Mouse (Mus musculus): ENCODE results near the gene 4632433K11Rik. TPM values are rescaled to one million over a fixed set of nuclear protein-coding genes. Genes with fewer than 3 reads are reported as not detected.
"Not testable (repeated sequence)": the region's sequence is repeated elsewhere in the genome, so short reads cannot be mapped to it uniquely, and the experiment has no call there.

Gene 4632433K11Rik
- polyA plus RNA-seq, 1 experiment from 2014 or later: not detected

DNA sequence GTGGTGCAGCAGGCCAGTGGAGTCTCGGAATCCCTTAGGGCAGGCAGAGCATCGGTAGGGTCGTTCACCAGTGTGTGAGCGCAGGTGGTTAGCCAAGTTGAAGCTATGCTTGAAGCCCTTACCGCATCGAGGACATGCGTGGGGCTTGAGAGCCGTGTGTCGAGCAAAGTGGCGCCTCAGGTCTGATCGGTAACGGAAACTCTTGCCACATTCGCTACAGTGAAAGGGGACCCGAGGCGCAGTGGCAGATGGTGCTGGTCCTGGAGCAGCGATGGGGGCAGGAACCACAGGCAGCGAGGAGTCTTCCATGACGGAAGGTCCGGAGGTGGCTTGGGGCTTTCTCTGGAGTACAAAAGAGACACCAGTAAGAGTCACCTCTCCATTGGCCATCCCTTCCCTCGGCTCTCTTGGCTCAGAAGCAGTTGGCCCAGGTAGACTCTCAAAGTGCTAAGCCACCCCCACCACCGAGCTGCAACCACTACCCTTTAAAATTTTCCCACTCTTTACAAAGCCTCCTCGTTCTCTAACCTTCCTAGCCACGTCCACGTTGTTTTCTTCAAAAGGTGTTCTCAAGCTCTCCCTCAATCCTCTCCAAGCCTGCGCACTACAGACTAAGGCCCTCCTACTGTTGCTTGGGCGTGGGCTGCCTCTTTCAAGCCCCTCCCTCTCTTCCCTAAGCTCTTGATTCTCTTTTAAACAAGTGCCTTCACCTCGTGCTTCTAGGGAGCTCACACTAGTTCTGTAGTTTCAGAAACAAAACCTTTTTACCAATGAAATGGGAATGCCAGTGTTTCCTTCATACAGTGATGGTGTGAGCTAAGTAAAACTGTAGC is 21.0 kb upstream of the 4632433K11Rik start:
- Histone ChIP-seq H3K9me3 (replicated peaks) (no peaks in the 10 kb centered on the region), H3K9ac (replicated peaks) (no peak overlapping the region), H3K4me1 (peaks cover 16% of the 10 kb centered on the region), H3K36me3 (peaks cover 48% of the 10 kb centered on the region), H3K4me2 (peak overlapping the region; percentile 69; the same call in 1 of the 2 replicates), H3K4me3 (replicated peaks) (no peak overlapping the region), H3K27ac (replicated peaks) (no peak overlapping the region), H3K27me3 (replicated peaks) (no peaks in the 10 kb centered on the region)
- WGBS: 94% methylated on average over 27 of the region's 27 CpGs
- ATAC-seq (ENCODE audit: low FRiP score): no peak

- Histone ChIP-seq H3K27me3 (replicated peaks) (no peaks in the 10 kb centered on the region), H3K27ac (replicated peaks) (peak within 1 kb of the TSS; percentile 99), H3K4me2 (peak within 1 kb of the TSS; percentile 69), H3K4me3 (replicated peaks) (peak within 1 kb of the TSS; percentile 72), H3K4me1 (peaks cover 19% of the 10 kb centered on the region), H3K9me3 (replicated peaks) (no peaks in the 10 kb centered on the region), H3K36me3 (peaks cover 32% of the 10 kb centered on the region), H3K9ac (replicated peaks) (peak within 1 kb of the TSS; percentile 79)
- peak; percentile 86 for ATAC-seq (ENCODE audit: low FRiP score)
- WGBS: under 1% methylated on average over 42 of the region's 42 CpGs
Measured at GRCm38 (mm10) chr7:5014251-5015117, 19.4 kb upstream of the 4632433K11Rik start, which contains the start of the genes Zfp524 and Fiz1. Gene Zfp524 (plus strand): TSS chr7:5014415. Gene Fiz1 (minus strand): TSS chr7:5014697.

DNA sequence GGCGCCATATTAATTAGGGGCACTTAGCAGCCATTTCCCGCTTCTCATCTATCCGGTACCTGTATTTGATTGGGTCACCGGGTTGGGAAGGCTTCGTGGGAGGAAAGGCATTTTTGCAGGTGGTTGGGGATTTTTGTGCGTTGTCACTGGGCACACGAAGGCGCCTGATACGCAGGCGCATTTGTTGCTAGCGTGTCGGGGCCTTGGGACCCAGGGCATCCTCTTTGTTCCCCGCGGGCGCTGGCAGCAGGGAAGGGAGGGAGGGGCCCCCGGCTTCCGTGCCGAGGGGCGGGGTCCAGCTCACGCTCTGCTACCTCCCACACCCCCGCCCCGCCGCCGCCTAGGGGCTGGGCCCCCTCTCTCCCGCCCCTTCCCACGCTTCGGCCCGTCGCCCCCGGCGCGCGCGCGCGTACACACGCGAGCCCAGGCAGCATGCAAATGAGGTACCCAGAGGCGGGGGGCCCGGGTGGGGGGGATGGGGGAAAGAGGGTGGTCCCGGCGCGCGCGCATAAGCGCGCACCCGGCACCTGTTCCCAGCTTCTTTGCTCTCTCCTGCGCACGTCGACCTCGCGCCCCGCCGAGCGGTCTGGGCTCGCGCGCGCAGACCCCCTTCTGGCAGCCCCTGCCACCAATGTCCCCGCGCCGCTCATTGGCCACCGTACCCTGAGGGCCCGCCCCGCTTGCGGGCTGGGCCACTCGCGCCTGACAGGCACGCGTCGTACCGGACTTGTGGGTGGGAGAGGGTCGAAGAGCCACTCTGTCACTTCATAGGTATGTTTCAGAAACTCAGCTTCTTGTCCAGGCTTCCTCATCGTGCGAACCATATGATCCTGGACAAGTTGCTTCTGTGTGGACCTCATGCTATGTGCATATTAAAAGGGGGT is 18.6 kb upstream of the 4632433K11Rik start, which contains the start of gene Gm44973:
Gm44973 (plus strand) TSS at position 379 of the 884 bp plus-strand sequence.
- H3K4me3 ChIP-seq (replicated peaks): peak within 1 kb of the TSS; percentile 72
- no peaks in the 10 kb centered on the region for H3K27me3 ChIP-seq (replicated peaks)
- no peaks in the 10 kb centered on the region for H3K9me3 ChIP-seq (replicated peaks)
- H3K4me2 ChIP-seq: peak within 1 kb of the TSS; percentile 69
- H3K4me1 ChIP-seq: peaks cover 21% of the 10 kb centered on the region
- H3K36me3 ChIP-seq: peaks cover 24% of the 10 kb centered on the region
- under 1% methylated on average over 63 of the region's 76 CpGs for WGBS
- peak within 1 kb of the TSS; percentile 79 for H3K9ac ChIP-seq (replicated peaks)
- peak; percentile 79 for ATAC-seq (ENCODE audit: low FRiP score)
- peak within 1 kb of the TSS; percentile 99 for H3K27ac ChIP-seq (replicated peaks)

DNA sequence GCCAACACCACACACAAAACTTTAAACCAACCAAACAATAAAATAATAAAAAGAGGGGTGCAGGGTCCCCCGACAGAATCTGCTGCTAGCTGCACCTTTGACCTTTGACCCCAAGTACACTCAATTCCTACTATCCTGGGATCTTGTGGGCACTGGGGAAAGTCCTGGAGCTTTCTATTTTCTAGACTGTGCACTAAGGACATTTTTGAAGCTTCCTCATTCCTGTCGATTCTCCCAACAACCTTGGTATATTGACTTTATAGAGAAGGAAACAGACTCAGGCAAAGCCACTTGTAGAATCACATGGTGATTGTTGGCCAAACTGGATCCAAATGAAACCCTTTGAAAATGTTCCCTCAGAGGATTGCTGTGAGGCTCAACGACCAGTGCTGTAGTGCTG is 17.9 kb upstream of the 4632433K11Rik start:
- H3K27me3 ChIP-seq (replicated peaks): no peaks in the 10 kb centered on the region
- H3K27ac ChIP-seq (replicated peaks): peak overlapping the region; percentile 99
- peak overlapping the region; percentile 64 for H3K9ac ChIP-seq (replicated peaks)

DNA sequence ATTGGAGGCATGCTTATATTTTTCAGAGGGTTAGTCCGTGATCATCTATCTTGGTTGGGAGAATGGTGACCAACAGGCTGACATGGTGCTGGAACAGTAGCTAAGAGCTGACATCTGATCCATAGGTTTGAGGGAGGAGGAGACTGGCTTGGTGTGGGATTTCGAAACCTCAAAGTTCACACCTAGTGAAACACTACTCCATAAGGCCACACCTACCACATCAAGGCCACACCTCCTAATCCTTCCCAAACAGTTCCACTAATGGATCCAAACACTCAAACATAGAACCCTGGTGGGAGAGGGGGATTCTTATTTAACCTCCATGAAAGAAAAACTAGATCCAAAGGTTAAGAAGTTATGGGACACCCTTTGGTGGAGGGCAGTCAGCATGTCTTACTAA is 17.0 kb upstream of the 4632433K11Rik start:
- H3K9me3 ChIP-seq (replicated peaks): no peaks in the 10 kb centered on the region
- H3K27me3 ChIP-seq (replicated peaks): no peaks in the 10 kb centered on the region
- H3K36me3 ChIP-seq: peaks cover 9% of the 10 kb centered on the region
- no peak overlapping the region for H3K4me3 ChIP-seq (replicated peaks)
- ATAC-seq (ENCODE audit: low FRiP score): no peak
- H3K27ac ChIP-seq (replicated peaks): no peak overlapping the region
- H3K4me2 ChIP-seq: no peak overlapping the region
- 100% methylated on average over 2 of the region's 2 CpGs for WGBS
- H3K9ac ChIP-seq (replicated peaks): no peak overlapping the region
- H3K4me1 ChIP-seq: peaks cover 33% of the 10 kb centered on the region

More for the DNA sequence above, 17.9 kb upstream of the 4632433K11Rik start:
- Histone ChIP-seq H3K4me3 (replicated peaks) (peak overlapping the region; percentile 72), H3K9me3 (replicated peaks) (no peaks in the 10 kb centered on the region), H3K4me1 (peaks cover 25% of the 10 kb centered on the region), H3K36me3 (peaks cover 17% of the 10 kb centered on the region), H3K4me2 (peak overlapping the region; percentile 69)
- 47% methylated on average over 3 of the region's 3 CpGs for WGBS
- ATAC-seq (ENCODE audit: low FRiP score): no peak

GRCm38 (mm10) chr7:5017352-5017751 is 16.6 kb upstream of the 4632433K11Rik start:
- WGBS: 93% methylated on average over 16 of the region's 16 CpGs
- no peak overlapping the region for H3K9ac ChIP-seq (replicated peaks)
- no peak overlapping the region for H3K27ac ChIP-seq (replicated peaks)
- no peaks in the 10 kb centered on the region for H3K27me3 ChIP-seq (replicated peaks)
- ATAC-seq (ENCODE audit: low FRiP score): no peak
- H3K4me2 ChIP-seq: no peak overlapping the region
- H3K36me3 ChIP-seq: peaks cover 8% of the 10 kb centered on the region
- H3K4me3 ChIP-seq (replicated peaks): no peak overlapping the region
- H3K4me1 ChIP-seq: peaks cover 37% of the 10 kb centered on the region
- no peaks in the 10 kb centered on the region for H3K9me3 ChIP-seq (replicated peaks)

- WGBS: 99% methylated on average over 21 of the region's 21 CpGs
- no peak overlapping the region for H3K4me3 ChIP-seq (replicated peaks)
- no peak overlapping the region for H3K27ac ChIP-seq (replicated peaks)
- no peaks in the 10 kb centered on the region for H3K27me3 ChIP-seq (replicated peaks)
- H3K4me1 ChIP-seq: peaks cover 43% of the 10 kb centered on the region
- H3K36me3 ChIP-seq: peaks cover 9% of the 10 kb centered on the region
- no peak overlapping the region for H3K4me2 ChIP-seq
- no peak overlapping the region for H3K9ac ChIP-seq (replicated peaks)
- no peak for ATAC-seq (ENCODE audit: low FRiP score)
- H3K9me3 ChIP-seq (replicated peaks): no peaks in the 10 kb centered on the region
Measured at GRCm38 (mm10) chr7:5017931-5018330, 16.0 kb upstream of the 4632433K11Rik start.

DNA sequence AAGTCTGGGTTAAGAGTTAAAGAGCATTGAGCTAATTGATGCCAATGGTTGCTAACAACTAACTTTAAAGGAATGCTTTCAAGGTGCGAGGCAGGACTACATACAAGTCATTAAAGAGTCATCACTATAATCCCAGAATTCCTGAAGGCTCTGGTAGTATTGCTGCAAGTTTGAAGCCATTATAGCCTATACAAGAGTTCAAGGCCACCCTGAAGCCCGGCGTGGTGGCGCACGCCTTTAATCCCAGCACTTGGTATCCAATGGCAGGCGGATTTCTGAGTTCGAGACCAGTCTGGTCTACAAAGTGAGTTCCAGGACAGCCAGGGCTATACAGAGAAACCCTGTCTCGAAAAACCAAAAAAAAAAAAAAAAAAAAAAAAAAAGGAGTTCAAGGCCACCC is 14.3 kb upstream of the 4632433K11Rik start:
- peak overlapping the region; percentile 94 for H3K27ac ChIP-seq (replicated peaks)
- not testable (repeated sequence) for H3K9me3 ChIP-seq (replicated peaks); H3K27me3 ChIP-seq (replicated peaks); ATAC-seq (ENCODE audit: low FRiP score)
- H3K4me3 ChIP-seq (replicated peaks): peak overlapping the region; percentile 84
- 0 out of 2 replicates have a peak overlapping the region, but pooled peaks have one; percentile 97 for H3K9ac ChIP-seq (replicated peaks)
- H3K4me1 ChIP-seq: peaks cover 39% of the 10 kb centered on the region
- peaks cover 18% of the 10 kb centered on the region for H3K36me3 ChIP-seq
- 24% methylated on average over 8 of the region's 8 CpGs for WGBS
- H3K4me2 ChIP-seq: peak overlapping the region; percentile 82

- Histone ChIP-seq H3K9ac (replicated peaks) (peak within 1 kb of the TSS; percentile 97), H3K4me3 (replicated peaks) (peak within 1 kb of the TSS; percentile 84), H3K36me3 (peaks cover 20% of the 10 kb centered on the region), H3K27me3 (replicated peaks) (no peaks in the 10 kb centered on the region), H3K27ac (replicated peaks) (peak within 1 kb of the TSS; percentile 94), H3K9me3 (replicated peaks) (no peaks in the 10 kb centered on the region), H3K4me1 (peaks cover 39% of the 10 kb centered on the region), H3K4me2 (peak within 1 kb of the TSS; percentile 82)
- ATAC-seq (ENCODE audit: low FRiP score): peak; percentile 90
- WGBS: 0% methylated on average over 39 of the region's 49 CpGs
Measured at GRCm38 (mm10) chr7:5020000-5020681, 13.8 kb upstream of the 4632433K11Rik start, which contains the start of the genes Zfp865 and Ccdc106. Gene Zfp865 (plus strand): TSS chr7:5020376. Gene Ccdc106 (plus strand): TSS chr7:5020553.

DNA sequence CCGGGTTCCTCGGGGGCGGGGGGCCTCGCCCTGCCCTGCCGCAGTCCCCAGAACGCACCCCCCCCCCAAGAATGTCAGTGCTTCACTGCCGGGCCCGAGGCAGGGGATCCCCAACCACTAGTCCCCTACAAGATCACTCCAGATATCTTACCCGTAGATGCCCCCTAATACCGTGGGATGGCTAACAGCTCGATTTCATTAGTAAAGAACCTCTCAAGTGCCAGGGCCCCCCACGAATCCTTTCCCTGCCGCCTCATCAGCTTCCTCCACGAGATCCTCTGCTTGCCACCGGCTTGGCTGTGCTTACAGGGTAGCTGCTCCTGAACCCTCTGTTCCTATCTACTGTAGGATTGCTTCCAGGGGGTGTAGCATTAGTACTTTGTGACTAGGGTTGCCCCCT is 13.2 kb upstream of the 4632433K11Rik start:
- peaks cover 23% of the 10 kb centered on the region for H3K36me3 ChIP-seq
- peak; percentile 40 for ATAC-seq (ENCODE audit: low FRiP score)
- H3K27ac ChIP-seq (replicated peaks): peak overlapping the region; percentile 94
- H3K4me3 ChIP-seq (replicated peaks): peak overlapping the region; percentile 84
- no peaks in the 10 kb centered on the region for H3K27me3 ChIP-seq (replicated peaks)
- H3K9me3 ChIP-seq (replicated peaks): no peaks in the 10 kb centered on the region
- WGBS: under 1% methylated on average over 14 of the region's 15 CpGs
- H3K9ac ChIP-seq (replicated peaks): peak overlapping the region; percentile 97
- peak overlapping the region; percentile 82 for H3K4me2 ChIP-seq
- peaks cover 39% of the 10 kb centered on the region for H3K4me1 ChIP-seq
